Mouse (Mus musculus): ENCODE results near the gene Rbpjl.

Rbpjl gene

DNA sequence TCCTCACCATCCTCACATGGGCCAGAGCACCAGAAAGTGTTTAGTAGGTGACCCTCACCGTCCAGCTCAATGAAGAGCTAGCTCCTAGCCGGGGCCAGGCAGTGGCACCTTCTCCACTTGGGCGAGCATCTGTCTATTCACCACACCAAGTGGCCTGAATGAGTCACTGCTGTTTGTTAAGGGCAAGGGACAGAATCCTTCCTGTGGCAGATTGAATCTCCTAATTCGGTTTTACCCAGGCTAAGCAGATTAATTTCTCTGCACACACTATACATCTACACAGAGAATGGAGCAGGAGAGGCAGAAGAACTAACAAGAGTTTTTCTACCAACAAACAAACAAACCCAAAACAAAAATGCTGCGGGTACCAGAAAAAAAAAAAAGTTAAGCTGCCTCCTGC, 24.0 kb downstream of the Rbpjl start:
- Histone ChIP-seq H3K27me3 (ENCODE audit: insufficient read depth, low read length) (peaks cover 50% of the 10 kb centered on the region), H3K4me1 (replicated peaks; ENCODE audit: low read depth, low read length) (peaks cover 76% of the 10 kb centered on the region), H3K4me3 (replicated peaks; ENCODE audit: low read length) (no peak overlapping the region), H3K36me3 (ENCODE audit: insufficient read depth, low read length) (peaks cover 53% of the 10 kb centered on the region), H3K9me3 (ENCODE audit: low read length) (0 out of 2 replicates have a peak, but pooled peaks cover 4% of the 10 kb centered on the region)
- TF ChIP-seq CTCF (conservative IDR thresholded peaks at IDR 0.05; ENCODE audit: low read length) (no peak), NANOG (IDR thresholded peaks at IDR 0.05; ENCODE audit: borderline replicate concordance, low read length) (no peak), POU5F1 (IDR thresholded peaks at IDR 0.05; ENCODE audit: borderline replicate concordance, low read length) (no peak)

DNA sequence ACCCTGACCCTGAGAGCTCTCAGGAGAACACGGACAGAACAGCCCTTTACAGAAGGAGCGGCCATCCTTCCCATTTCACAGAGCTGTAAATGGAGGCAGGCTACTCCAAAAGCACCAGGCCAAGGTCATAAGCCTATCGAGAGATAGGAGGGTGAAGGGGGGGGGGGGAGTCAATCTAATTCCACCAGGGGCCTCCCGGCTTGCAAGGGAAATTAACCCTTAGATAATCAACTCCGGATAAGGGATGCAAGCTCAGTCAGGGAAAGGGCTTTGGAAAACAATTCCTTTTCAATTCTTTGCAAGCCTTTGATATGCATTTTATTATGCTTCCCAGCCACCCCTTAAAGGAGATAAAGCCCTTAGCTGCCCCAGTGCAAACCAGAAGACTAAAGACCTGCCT, 25.5 kb downstream of the Rbpjl start:
- Histone ChIP-seq H3K4me1 (replicated peaks; ENCODE audit: low read depth, low read length) (peaks cover 87% of the 10 kb centered on the region), H3K4me3 (replicated peaks; ENCODE audit: low read length) (no peak overlapping the region), H3K36me3 (ENCODE audit: insufficient read depth, low read length) (peaks cover 46% of the 10 kb centered on the region), H3K9me3 (ENCODE audit: low read length) (0 out of 2 replicates have a peak, but pooled peaks cover 4% of the 10 kb centered on the region), H3K27me3 (ENCODE audit: insufficient read depth, low read length) (peaks cover 64% of the 10 kb centered on the region)
- TF ChIP-seq NANOG (IDR thresholded peaks at IDR 0.05; ENCODE audit: borderline replicate concordance, low read length) (no peak), POU5F1 (IDR thresholded peaks at IDR 0.05; ENCODE audit: borderline replicate concordance, low read length) (0 out of 2 replicates have a peak, but pooled peaks have one; percentile 16)

DNA sequence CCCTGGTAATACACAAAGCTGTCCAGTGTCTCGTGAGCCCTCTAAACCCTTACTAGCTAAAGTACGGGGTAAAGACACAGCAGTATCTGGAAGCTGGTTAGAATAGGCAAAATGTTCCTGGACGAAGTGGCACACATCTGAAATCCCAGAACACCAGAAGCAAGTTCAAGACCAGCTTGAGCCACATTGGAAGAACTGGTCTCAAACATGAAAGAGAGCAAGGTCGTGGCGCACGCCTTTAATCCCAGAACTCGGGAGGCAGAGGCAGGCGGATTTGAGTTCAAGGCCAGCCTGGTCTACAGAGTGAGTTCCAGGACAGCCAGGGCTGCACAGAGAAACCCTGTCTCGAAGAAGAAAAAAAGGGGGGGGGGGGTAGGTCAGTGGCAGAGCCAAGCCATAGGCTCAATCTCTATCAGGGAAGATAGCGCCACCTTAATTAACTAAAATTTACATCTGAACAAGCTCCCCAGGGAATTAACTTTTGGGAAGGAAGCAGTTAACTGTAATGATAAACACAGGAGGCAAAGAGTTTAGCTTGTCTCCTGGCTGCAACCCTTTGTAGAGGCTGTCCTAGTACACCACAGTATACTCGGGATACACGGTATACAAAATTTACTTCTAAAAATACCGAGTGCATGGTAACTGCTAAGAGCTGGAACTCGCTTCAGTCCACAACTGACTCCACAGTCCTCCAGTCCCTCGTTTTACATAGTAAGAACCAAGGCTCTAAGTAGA, 27.1 kb downstream of the Rbpjl start:
- no peaks in the 10 kb centered on the region for H3K9me3 ChIP-seq (ENCODE audit: low read length)
- H3K36me3 ChIP-seq (ENCODE audit: insufficient read depth, low read length), result peaks cover 33% of the 10 kb centered on the region
- TF ChIP-seq CTCF (conservative IDR thresholded peaks at IDR 0.05; ENCODE audit: low read length) (no peak), NANOG (IDR thresholded peaks at IDR 0.05; ENCODE audit: borderline replicate concordance, low read length) (peak; percentile 18; the same call in 1 of the 2 replicates)
- H3K4me3 ChIP-seq (replicated peaks; ENCODE audit: low read length), result peak overlapping the region; percentile 53
- peaks cover 96% of the 10 kb centered on the region for H3K4me1 ChIP-seq (replicated peaks; ENCODE audit: low read depth, low read length)
- peaks cover 80% of the 10 kb centered on the region for H3K27me3 ChIP-seq (ENCODE audit: insufficient read depth, low read length)

DNA sequence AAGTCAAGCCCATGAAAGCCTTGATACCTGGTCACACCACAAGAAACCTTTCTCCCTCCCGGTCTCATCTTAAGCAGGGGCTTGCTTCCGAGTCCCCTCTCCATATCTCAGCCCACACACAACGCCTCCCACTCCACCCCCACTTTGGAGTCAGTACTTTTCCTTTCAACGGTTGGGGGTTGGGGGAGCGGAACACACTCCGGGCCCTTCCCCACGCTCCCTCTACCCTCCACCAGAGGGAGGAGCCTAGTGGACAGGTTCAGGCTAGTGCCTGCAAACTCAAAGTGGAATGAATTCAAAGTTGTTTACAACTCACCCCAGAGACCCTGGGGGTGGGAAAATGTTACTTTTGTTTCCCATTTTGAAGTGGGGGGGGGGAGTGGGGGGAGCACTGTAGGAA, 27.8 kb downstream of the Rbpjl start:
- Histone ChIP-seq H3K9me3 (ENCODE audit: low read length) (no peaks in the 10 kb centered on the region), H3K27me3 (ENCODE audit: insufficient read depth, low read length) (peaks cover 87% of the 10 kb centered on the region), H3K4me3 (replicated peaks; ENCODE audit: low read length) (peak overlapping the region; percentile 53), H3K36me3 (ENCODE audit: insufficient read depth, low read length) (peaks cover 33% of the 10 kb centered on the region), H3K4me1 (replicated peaks; ENCODE audit: low read depth, low read length) (peaks cover 96% of the 10 kb centered on the region)
- peak; percentile 14; the same call in 1 of the 2 replicates for TF ChIP-seq CTCF (conservative IDR thresholded peaks at IDR 0.05; ENCODE audit: low read length)
- no peak for TF ChIP-seq NANOG (IDR thresholded peaks at IDR 0.05; ENCODE audit: borderline replicate concordance, low read length)

DNA sequence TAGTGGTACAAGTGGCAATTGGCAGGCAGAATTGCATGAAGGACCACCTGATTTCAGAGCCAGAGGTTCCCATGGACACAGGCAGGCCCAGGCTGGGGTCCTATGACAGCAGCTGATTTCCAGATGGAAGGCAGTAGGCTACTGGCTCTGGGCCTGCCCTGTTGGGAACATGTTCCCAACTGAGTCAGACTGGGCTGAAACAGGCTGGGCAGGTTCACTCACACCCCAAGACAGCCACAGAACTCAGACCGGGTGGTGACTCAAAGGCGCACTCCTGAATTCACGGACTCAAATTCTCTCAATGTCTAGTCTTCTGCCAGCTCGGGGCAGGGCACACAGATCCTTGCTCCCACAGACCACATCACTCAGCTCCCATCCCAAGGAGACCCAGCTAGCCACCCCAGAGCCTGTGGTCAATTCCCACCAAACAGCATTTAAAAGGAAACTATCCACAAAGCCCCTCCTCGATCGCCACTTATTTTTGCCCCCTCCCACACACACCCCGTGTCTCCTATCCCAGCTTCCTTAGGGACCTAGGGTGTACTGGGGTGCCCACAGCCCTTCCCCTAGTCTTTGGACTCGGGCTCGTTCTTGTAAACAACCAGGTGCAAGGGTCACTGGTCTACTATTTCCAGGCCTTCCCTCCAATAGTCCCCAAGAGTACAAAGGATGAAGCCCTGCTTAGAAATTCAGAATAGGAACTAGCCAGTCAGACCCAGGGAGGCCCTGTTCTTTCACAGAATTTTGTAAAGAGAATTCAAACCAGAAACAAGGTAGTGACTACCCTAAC, 28.9 kb downstream of the Rbpjl start:
- peaks cover 88% of the 10 kb centered on the region for H3K27me3 ChIP-seq (ENCODE audit: insufficient read depth, low read length)

DNA sequence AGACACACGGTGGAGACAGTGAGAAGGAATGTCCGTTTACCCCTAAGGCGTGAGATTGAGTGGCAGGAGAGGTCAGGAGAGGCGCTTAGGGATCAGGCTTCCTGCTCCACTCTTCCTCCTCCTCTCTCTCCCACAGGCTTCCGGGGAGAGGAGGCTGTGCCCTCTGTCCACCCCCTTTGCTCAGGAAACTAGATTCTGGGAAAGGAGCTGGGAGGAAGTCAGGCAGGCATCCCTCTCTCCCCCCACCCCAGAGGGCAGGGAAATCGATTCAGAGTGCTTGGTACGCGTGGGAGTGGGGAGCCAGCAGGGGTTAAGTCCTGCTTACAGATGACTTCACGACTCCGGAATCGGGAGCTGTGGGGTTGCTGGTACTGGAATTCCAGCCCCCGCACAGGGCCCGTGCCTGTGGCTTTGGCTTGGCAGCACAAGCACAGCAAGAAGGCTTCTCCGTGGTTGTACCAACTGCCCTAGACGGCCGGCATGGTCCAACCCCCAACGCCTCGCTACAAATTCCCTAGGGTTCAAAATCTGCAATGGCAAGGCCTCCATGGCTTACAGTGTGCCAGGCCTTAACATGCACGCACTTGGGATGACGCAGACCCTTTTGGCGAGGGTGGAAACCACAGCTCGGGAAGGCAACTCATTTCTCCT, 29.7 kb downstream of the Rbpjl start:
- no peak for TF ChIP-seq NANOG (IDR thresholded peaks at IDR 0.05; ENCODE audit: borderline replicate concordance, low read length)
- no peak for TF ChIP-seq POU5F1 (IDR thresholded peaks at IDR 0.05; ENCODE audit: borderline replicate concordance, low read length)
- TF ChIP-seq CTCF (conservative IDR thresholded peaks at IDR 0.05; ENCODE audit: low read length), result no peak
- Histone ChIP-seq H3K4me1 (replicated peaks; ENCODE audit: low read depth, low read length) (peaks cover 98% of the 10 kb centered on the region), H3K4me3 (replicated peaks; ENCODE audit: low read length) (peak overlapping the region; percentile 64), H3K9me3 (ENCODE audit: low read length) (no peaks in the 10 kb centered on the region), H3K27me3 (ENCODE audit: insufficient read depth, low read length) (peaks cover 86% of the 10 kb centered on the region), H3K36me3 (ENCODE audit: insufficient read depth, low read length) (peaks cover 23% of the 10 kb centered on the region)

More for the DNA sequence above, 28.9 kb downstream of the Rbpjl start:
- TF ChIP-seq NANOG (IDR thresholded peaks at IDR 0.05; ENCODE audit: borderline replicate concordance, low read length) (no peak), CTCF (conservative IDR thresholded peaks at IDR 0.05; ENCODE audit: low read length) (no peak), POU5F1 (IDR thresholded peaks at IDR 0.05; ENCODE audit: borderline replicate concordance, low read length) (no peak)
- Histone ChIP-seq H3K4me1 (replicated peaks; ENCODE audit: low read depth, low read length) (peaks cover 96% of the 10 kb centered on the region), H3K4me3 (replicated peaks; ENCODE audit: low read length) (peak overlapping the region; percentile 64; the same call in 1 of the 2 replicates), H3K36me3 (ENCODE audit: insufficient read depth, low read length) (peaks cover 31% of the 10 kb centered on the region), H3K9me3 (ENCODE audit: low read length) (no peaks in the 10 kb centered on the region)

DNA sequence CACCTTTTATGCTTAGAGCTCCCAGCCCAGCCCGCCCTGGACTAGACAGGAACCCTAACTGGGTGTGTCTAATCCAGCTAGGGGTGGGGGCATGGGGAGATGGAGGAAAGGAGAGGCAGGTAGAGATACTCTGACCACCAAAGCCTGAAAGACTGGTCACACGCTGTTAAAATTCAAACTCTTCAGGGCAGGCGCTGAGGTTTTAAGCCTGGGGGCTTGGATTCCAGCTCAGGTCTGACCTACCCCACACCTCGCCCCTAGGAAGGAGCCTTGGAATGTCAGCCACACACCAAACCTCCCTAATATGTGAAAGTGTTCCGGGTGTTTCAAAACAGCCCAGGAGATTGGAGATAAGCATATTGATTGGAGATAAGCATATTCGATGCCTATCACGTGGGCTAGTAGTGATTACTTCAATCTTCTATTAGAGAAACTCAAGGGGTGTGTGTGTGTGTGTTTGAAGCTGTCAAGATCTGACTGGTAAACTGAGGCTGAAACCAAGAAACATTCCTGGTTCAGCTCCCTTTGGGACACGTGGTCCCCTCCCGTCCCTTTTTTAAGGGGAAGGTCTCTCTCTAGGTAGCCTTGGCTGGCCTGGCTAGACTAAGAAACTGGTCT, 30.4 kb downstream of the Rbpjl start:
- H3K36me3 ChIP-seq (ENCODE audit: insufficient read depth, low read length), result peaks cover 15% of the 10 kb centered on the region
- no peaks in the 10 kb centered on the region for H3K9me3 ChIP-seq (ENCODE audit: low read length)
- peaks cover 95% of the 10 kb centered on the region for H3K4me1 ChIP-seq (replicated peaks; ENCODE audit: low read depth, low read length)
- peak overlapping the region; percentile 64 for H3K4me3 ChIP-seq (replicated peaks; ENCODE audit: low read length)
- TF ChIP-seq NANOG (IDR thresholded peaks at IDR 0.05; ENCODE audit: borderline replicate concordance, low read length), result no peak
- TF ChIP-seq POU5F1 (IDR thresholded peaks at IDR 0.05; ENCODE audit: borderline replicate concordance, low read length), result no peak
- no peak for TF ChIP-seq CTCF (conservative IDR thresholded peaks at IDR 0.05; ENCODE audit: low read length)
- peaks cover 83% of the 10 kb centered on the region for H3K27me3 ChIP-seq (ENCODE audit: insufficient read depth, low read length)

DNA sequence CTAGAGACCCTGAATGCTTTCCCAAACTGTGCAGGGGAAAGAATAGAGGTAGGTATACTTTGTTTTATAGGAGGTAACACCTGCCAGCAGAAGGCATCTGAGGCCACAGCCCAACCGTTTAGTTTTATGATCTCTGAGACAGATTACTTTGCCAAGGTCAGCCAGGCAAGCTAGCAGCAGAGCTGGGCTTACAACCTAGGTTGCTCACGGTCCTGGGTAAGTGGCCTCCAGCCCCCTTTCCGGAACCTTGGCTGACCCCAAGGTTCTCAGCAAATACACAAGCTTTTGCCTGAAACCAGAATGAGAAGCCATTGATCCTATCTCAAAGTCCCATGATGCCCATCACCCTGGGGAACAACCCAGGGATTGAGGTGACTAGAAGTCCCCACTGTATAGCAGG, 31.7 kb downstream of the Rbpjl start:
- Histone ChIP-seq H3K9me3 (ENCODE audit: low read length) (no peaks in the 10 kb centered on the region), H3K4me3 (replicated peaks; ENCODE audit: low read length) (no peak overlapping the region), H3K36me3 (ENCODE audit: insufficient read depth, low read length) (peaks cover 2% of the 10 kb centered on the region), H3K4me1 (replicated peaks; ENCODE audit: low read depth, low read length) (peaks cover 93% of the 10 kb centered on the region), H3K27me3 (ENCODE audit: insufficient read depth, low read length) (peaks cover 80% of the 10 kb centered on the region)
- no peak for TF ChIP-seq NANOG (IDR thresholded peaks at IDR 0.05; ENCODE audit: borderline replicate concordance, low read length)
